9 mouse cellular contexts compared by ENCODE assay signal in the genomic region with DNA sequence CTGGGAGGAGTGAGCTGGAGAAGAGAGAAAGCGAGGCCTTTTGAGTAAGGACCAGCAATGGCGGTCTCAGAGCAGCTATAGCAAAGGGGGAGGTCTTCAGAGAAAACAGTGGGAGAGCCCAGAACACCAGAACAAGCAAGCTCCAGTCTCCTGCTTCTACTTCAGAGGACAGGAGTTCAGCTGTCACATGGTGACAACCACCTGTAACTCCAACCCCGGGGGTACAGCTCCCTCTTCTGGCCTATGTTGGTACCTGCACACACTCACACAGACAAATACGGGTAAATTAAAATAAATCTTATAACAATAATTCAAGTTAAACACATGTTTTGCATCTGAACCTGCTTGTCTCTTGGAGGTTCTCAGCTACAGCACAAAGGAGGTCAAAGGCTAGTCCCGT. TPM values are rescaled to one million over a fixed set of nuclear protein-coding genes. Genes with fewer than 3 reads are reported as not detected.
A peak's percentile ranks its signal among the peaks of the same experiment; 100 is the strongest.
DNase-seq lines count a peak whose midpoint lies in the region; ATAC-seq lines count a peak whose summit lies in the region.
"Had no signal": no experiment of that assay in that cellular context is flagged by ENCODE, and none has a peak within 500 bp of the region (broad histone marks: within the 10 kb centered on the region; RNA-seq: fewer than 3 reads in every experiment).

No protein-coding gene starts in this region.

- H3K9me3 ChIP-seq in midbrain, embryonic 10.5 days (replicated peaks) = no peaks in the 10 kb centered on the region
- H3K9me3 ChIP-seq in midbrain, embryonic 16.5 days (replicated peaks; ENCODE audit: control insufficient read depth, low read length, poor library complexity, severe bottlenecking) = no peaks in the 10 kb centered on the region
- no peaks in the 10 kb centered on the region for H3K9me3 ChIP-seq in kidney, embryonic 15.5 days (replicated peaks)
- H3K9me3 ChIP-seq: heart, embryonic 15.5 days had no signal

- H3K27me3 ChIP-seq in midbrain, embryonic 10.5 days (ENCODE audit: low read depth, poor library complexity, severe bottlenecking) = no peaks in the 10 kb centered on the region
- H3K27me3 ChIP-seq in midbrain, embryonic 16.5 days (ENCODE audit: control insufficient read depth, insufficient read depth, low read depth, low read length) = no peaks in the 10 kb centered on the region
- no peaks in the 10 kb centered on the region for H3K27me3 ChIP-seq in kidney, embryonic 15.5 days
- H3K27me3 ChIP-seq: heart, embryonic 15.5 days had no signal

- no peak for ATAC-seq in midbrain, embryonic 16.5 days
- 0 out of 2 replicates have a peak, but pooled peaks have one; percentile 49 for ATAC-seq in kidney, embryonic 15.5 days (replicated peaks; ENCODE audit: low FRiP score)
- peak; percentile 82 for ATAC-seq in megakaryocyte-erythroid progenitor cell, adult 5-6 weeks (replicated peaks; ENCODE audit: low FRiP score, low TSS enrichment, poor library complexity, severe bottlenecking)

- no peak overlapping the region for H3K4me2 ChIP-seq in midbrain, embryonic 16.5 days (ENCODE audit: low read length)
- no peak overlapping the region for H3K4me2 ChIP-seq in kidney, embryonic 15.5 days
- H3K4me2 ChIP-seq: heart, embryonic 15.5 days had no signal

- H3K36me3 ChIP-seq in midbrain, embryonic 10.5 days = no peaks in the 10 kb centered on the region
- no peaks in the 10 kb centered on the region for H3K36me3 ChIP-seq in midbrain, embryonic 16.5 days (ENCODE audit: control insufficient read depth, insufficient read depth, low read length)
- H3K36me3 ChIP-seq in kidney, embryonic 15.5 days = no peaks in the 10 kb centered on the region
- H3K36me3 ChIP-seq: heart, embryonic 15.5 days had no signal

- no peak overlapping the region for H3K9ac ChIP-seq in midbrain, embryonic 16.5 days (ENCODE audit: low read depth, low read length)
- no peak overlapping the region for H3K9ac ChIP-seq in kidney, embryonic 15.5 days
- H3K9ac ChIP-seq: heart, embryonic 15.5 days had no signal

- WGBS in midbrain, embryonic 10.5 days = 26% methylated on average over 5 of the region's 5 CpGs
- 30% methylated on average over 5 of the region's 5 CpGs for WGBS in midbrain, embryonic 16.5 days
- WGBS in kidney, embryonic 15.5 days = 22% methylated on average over 5 of the region's 5 CpGs

- H3K4me3 ChIP-seq in midbrain, embryonic 10.5 days = no peak overlapping the region
- H3K4me3 ChIP-seq in midbrain, embryonic 16.5 days (ENCODE audit: low read depth, low read length) = no peak overlapping the region
- H3K4me3 ChIP-seq in kidney, embryonic 15.5 days (replicated peaks) = no peak overlapping the region
- H3K4me3 ChIP-seq: heart, embryonic 15.5 days had no signal

- no peaks in the 10 kb centered on the region for H3K4me1 ChIP-seq in midbrain, embryonic 10.5 days
- no peaks in the 10 kb centered on the region for H3K4me1 ChIP-seq in midbrain, embryonic 16.5 days (ENCODE audit: control insufficient read depth, insufficient read depth, low read length)
- 0 out of 2 replicates have a peak, but pooled peaks cover 3% of the 10 kb centered on the region for H3K4me1 ChIP-seq in kidney, embryonic 15.5 days

- H3K27ac ChIP-seq in midbrain, embryonic 10.5 days (replicated peaks) = no peak overlapping the region
- H3K27ac ChIP-seq in midbrain, embryonic 16.5 days (ENCODE audit: low read length) = no peak overlapping the region
- H3K27ac ChIP-seq in kidney, embryonic 15.5 days = no peak overlapping the region
- H3K27ac ChIP-seq: heart, embryonic 15.5 days had no signal

- DNase-seq in midbrain, embryonic 10.5 days (ENCODE audit: low spot score) = peak; percentile 46
- peak; percentile 71 for DNase-seq in NIH3T3 (ENCODE audit: low read depth)
- peak; percentile 75 for DNase-seq in embryo, embryonic 10.5 days (ENCODE audit: low spot score)
- DNase-seq in thymus, postnatal 4 days = peak; percentile 70
- DNase-seq in layer of hippocampus, adult 9-10 months (ENCODE audit: low spot score) = no peak

RNA-seq across cellular contexts. Expression of a gene that starts 29.8 kb away (rescaled TPM):
- 0.02 TPM in 1 of 2 replicates, not detected in the other for polyA plus RNA-seq in midbrain, embryonic 10.5 days (2016; fragmentation: Nextera tagmentation; extraction: Ambion mirVana)
- polyA plus RNA-seq in midbrain, embryonic 16.5 days (2015; fragmentation: Nextera tagmentation; extraction: Ambion mirVana) = not detected in 2 replicates
- 1.6 and 1.8 TPM in 2 replicates for polyA plus RNA-seq in kidney, embryonic 15.5 days (2015; fragmentation: Nextera tagmentation; extraction: Ambion mirVana)
- not detected in 2 replicates for total RNA-seq in megakaryocyte-erythroid progenitor cell, adult 5-6 weeks (2014; fragmentation: Nextera tagmentation)
- total RNA-seq in megakaryocyte-erythroid progenitor cell, adult 5-6 weeks (2017) = not detected in 2 replicates

RNA-seq across cellular contexts. Expression of a gene that starts 38.1 kb away (rescaled TPM):
- polyA plus RNA-seq in midbrain, embryonic 10.5 days (2016; fragmentation: Nextera tagmentation; extraction: Ambion mirVana) = 138 and 149 TPM in 2 replicates
- polyA plus RNA-seq in midbrain, embryonic 16.5 days (2015; fragmentation: Nextera tagmentation; extraction: Ambion mirVana) = 102 and 105 TPM in 2 replicates
- 146 and 151 TPM in 2 replicates for polyA plus RNA-seq in kidney, embryonic 15.5 days (2015; fragmentation: Nextera tagmentation; extraction: Ambion mirVana)
- 109 and 117 TPM in 2 replicates for total RNA-seq in megakaryocyte-erythroid progenitor cell, adult 5-6 weeks (2014; fragmentation: Nextera tagmentation)
- total RNA-seq in megakaryocyte-erythroid progenitor cell, adult 5-6 weeks (2017) = 28.0 and 39.1 TPM in 2 replicates

RNA-seq across cellular contexts. Expression of a gene that starts 49.8 kb away (rescaled TPM):
- 80.5 and 99.6 TPM in 2 replicates for polyA plus RNA-seq in midbrain, embryonic 10.5 days (2016; fragmentation: Nextera tagmentation; extraction: Ambion mirVana)
- 171 and 182 TPM in 2 replicates for polyA plus RNA-seq in midbrain, embryonic 16.5 days (2015; fragmentation: Nextera tagmentation; extraction: Ambion mirVana)
- polyA plus RNA-seq in kidney, embryonic 15.5 days (2015; fragmentation: Nextera tagmentation; extraction: Ambion mirVana) = 145 and 149 TPM in 2 replicates
- 27.7 and 51.7 TPM in 2 replicates for total RNA-seq in megakaryocyte-erythroid progenitor cell, adult 5-6 weeks (2014; fragmentation: Nextera tagmentation)
- 50.1 and 57.6 TPM in 2 replicates for total RNA-seq in megakaryocyte-erythroid progenitor cell, adult 5-6 weeks (2017)

RNA-seq across cellular contexts. Expression of a gene that starts 50.4 kb away (rescaled TPM):
- 10.6 and 11.4 TPM in 2 replicates for polyA plus RNA-seq in midbrain, embryonic 10.5 days (2016; fragmentation: Nextera tagmentation; extraction: Ambion mirVana)
- polyA plus RNA-seq in midbrain, embryonic 16.5 days (2015; fragmentation: Nextera tagmentation; extraction: Ambion mirVana) = 29.4 and 30.3 TPM in 2 replicates
- polyA plus RNA-seq in kidney, embryonic 15.5 days (2015; fragmentation: Nextera tagmentation; extraction: Ambion mirVana) = 10.4 and 11.8 TPM in 2 replicates
- total RNA-seq in megakaryocyte-erythroid progenitor cell, adult 5-6 weeks (2014; fragmentation: Nextera tagmentation) = 3.1 and 4.3 TPM in 2 replicates
- 4.1 and 7.1 TPM in 2 replicates for total RNA-seq in megakaryocyte-erythroid progenitor cell, adult 5-6 weeks (2017)

RNA-seq across cellular contexts. Expression of a gene that starts 52.9 kb away (rescaled TPM):
- polyA plus RNA-seq in midbrain, embryonic 10.5 days (2016; fragmentation: Nextera tagmentation; extraction: Ambion mirVana) = 4.9 and 5.8 TPM in 2 replicates
- 68.2 and 86.8 TPM in 2 replicates for polyA plus RNA-seq in midbrain, embryonic 16.5 days (2015; fragmentation: Nextera tagmentation; extraction: Ambion mirVana)
- polyA plus RNA-seq in kidney, embryonic 15.5 days (2015; fragmentation: Nextera tagmentation; extraction: Ambion mirVana) = 12.5 and 17.4 TPM in 2 replicates
- total RNA-seq in megakaryocyte-erythroid progenitor cell, adult 5-6 weeks (2014; fragmentation: Nextera tagmentation) = 0.35 TPM in 1 of 2 replicates, not detected in the other
- total RNA-seq in megakaryocyte-erythroid progenitor cell, adult 5-6 weeks (2017) = 0.46 TPM in 1 of 2 replicates, not detected in the other
